Mouse (Mus musculus): ENCODE measurements around the gene Tmem175.

The Tmem175 gene

GRCm38 (mm10) chr5:108677605-108678295, 48.2 kb downstream of the Tmem175 start:
- DNase-seq (ENCODE audit: low read depth, low spot score): peak; percentile 74

GRCm38 (mm10) chr5:108678296-108678854, 48.8 kb downstream of the Tmem175 start:
- DNase-seq (ENCODE audit: low read depth, low spot score): no peak

GRCm38 (mm10) chr5:108679909-108680308, 50.3 kb downstream of the Tmem175 start:
- no peak for DNase-seq (ENCODE audit: low read depth, low spot score)

- no peak for DNase-seq (ENCODE audit: low read depth, low spot score)
Observed at GRCm38 (mm10) chr5:108680871-108681270, 51.3 kb downstream of the Tmem175 start.

GRCm38 (mm10) chr5:108689091-108689490, 59.5 kb downstream of the Tmem175 start:
- DNase-seq (ENCODE audit: low read depth, low spot score): no peak

GRCm38 (mm10) chr5:108691152-108691551, 61.6 kb downstream of the Tmem175 start:
- no peak for DNase-seq (ENCODE audit: low read depth, low spot score)

GRCm38 (mm10) chr5:108692271-108692670, 62.7 kb downstream of the Tmem175 start, which contains the start of gene Fgfrl1:
Fgfrl1 (plus strand) TSS chr5:108692382.
- DNase-seq (ENCODE audit: low read depth, low spot score): peak; percentile 55

- peak; percentile 91 for DNase-seq (ENCODE audit: low read depth, low spot score)
Observed at GRCm38 (mm10) chr5:108693872-108694288, 64.3 kb downstream of the Tmem175 start.

GRCm38 (mm10) chr5:108694352-108695261, 65.0 kb downstream of the Tmem175 start:
- DNase-seq (ENCODE audit: low read depth, low spot score): peak; percentile 23

- no peak for DNase-seq (ENCODE audit: low read depth, low spot score)
Observed at GRCm38 (mm10) chr5:108695861-108696260, 66.3 kb downstream of the Tmem175 start.

- no peak for DNase-seq (ENCODE audit: low read depth, low spot score)
Observed at GRCm38 (mm10) chr5:108696542-108696941, 67.0 kb downstream of the Tmem175 start.

GRCm38 (mm10) chr5:108697341-108697753, 67.8 kb downstream of the Tmem175 start:
- peak; percentile 62 for DNase-seq (ENCODE audit: low read depth, low spot score)
